Mouse (Mus musculus) heart, postnatal 10 days (tissue): ENCODE measurements around the gene Lrrc3c. TPM values are rescaled to one million over a fixed set of nuclear protein-coding genes. Genes with fewer than 3 reads are reported as not detected.
"Not testable (repeated sequence)": the region's sequence is repeated elsewhere in the genome, so short reads cannot be mapped to it uniquely, and the experiment has no call there.

Experiments
- DNase-seq, 2 experiments: peaks; one replicate each; pipeline ENCODE4 v3.0.0; 2021
- intact Hi-C: fragments of 180-260 bp; cut with DNase I; formaldehyde crosslinking; loops from one replicate; pipeline ENCODE4 v1.15.1; 2025
- total RNA-seq, 2 experiments: library from RNA; stranded (reverse); gene quantifications; 2 replicates each; pipeline ENCODE4 v1.2.3; 2021

The Lrrc3c gene
- total RNA-seq, 2 experiments from 2014 or later: not detected

DNA sequence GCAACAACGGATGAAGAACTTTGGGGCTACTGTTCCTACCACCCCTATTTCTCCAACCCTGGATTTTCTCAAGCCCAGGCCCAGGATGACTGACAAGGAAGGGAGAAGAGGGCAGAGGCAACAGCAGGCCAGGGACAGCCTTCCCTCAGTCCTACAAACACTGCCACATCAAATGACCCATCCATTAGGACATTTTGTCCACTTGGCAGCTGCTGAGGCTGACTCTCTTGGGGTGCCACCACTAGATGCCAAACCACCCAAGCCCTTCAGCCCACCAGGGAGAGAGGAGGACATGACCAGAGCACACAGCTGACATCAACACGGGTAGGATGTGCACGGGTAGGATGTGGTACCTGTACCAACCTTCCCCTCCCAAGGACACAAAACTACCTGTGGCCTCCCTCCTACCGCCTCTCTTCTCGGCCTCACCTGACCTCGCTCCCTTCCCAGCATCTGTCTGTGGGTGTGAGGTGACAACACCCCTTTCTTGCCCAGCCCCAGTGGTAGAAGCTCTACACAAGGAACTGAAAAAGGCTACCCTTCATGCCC lies 13.4 kb upstream of the Lrrc3c start:
- intact Hi-C loops: no loop called here
- no peak for DNase-seq

DNA sequence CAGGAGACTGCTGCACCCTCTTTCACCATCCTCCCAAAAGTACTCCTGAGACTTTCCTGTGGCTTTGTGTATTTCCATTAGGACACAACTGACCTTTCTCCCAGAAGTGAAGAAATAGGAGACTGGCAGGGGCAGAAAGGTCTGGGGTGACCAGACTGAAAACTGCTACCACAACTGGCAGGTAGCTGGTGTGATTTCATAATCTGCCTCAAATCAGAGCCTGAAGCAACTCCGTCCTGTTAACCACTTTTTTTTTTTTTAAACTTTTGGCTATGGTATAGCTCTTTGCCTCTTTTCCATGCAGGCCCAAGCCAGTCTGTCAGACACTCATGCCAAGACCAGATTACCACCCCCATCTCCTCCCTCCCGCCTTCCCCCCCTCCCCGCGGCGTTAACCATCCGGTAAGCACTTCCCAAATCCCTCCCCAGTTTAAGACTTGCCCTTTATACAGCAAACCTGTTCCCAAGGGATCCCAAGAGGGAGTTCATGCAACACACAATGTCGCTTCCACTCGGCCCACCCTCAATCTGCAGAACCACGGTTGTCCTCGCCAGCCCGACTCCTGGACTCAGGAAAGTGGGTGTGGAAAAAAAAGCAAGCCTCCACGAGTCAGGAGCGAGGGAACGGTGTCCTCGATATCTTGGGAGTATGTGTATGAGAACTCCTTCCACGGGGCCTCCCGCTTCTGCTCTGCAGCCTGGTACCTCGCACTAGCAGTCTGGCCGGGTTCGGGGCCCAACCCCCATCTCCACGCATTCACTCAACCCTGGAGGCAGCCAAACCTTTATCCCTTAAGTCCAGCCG lies 11.8 kb upstream of the Lrrc3c start:
- DNase-seq: peak; percentile 58 to 59
- intact Hi-C loops: no loop called here

DNA sequence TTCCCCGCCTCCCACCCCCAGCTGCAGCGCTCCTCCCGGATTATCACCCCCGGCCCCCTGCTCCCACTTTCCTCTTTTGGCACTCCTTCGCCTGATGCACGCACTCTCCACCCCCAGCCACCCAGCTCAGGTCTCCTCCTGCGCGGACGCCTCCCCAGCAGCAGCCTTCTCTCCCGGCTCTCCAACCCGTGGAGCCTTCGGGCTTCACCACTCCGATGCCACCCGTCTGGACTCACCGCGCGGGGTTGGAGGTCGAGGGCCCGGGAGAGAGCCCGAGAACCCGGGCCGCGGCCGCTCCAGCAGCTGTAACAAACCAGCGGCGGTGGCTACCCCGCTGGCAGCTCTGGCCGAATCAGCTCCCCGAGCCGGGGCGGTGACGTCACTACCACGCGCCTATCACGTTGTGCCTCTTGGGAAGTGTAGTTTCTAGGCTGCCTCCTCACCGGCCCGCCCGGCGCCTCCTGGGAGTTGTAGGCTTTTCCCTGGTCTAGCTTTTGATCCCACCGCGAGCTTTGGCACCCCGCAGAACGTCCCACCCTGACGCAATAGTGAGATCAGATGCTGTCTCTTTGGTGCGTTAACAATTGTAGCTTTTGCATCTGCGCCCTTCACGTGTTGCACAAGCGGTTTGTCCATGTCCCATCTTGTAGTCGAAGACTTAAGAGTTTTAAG lies 11.1 kb upstream of the Lrrc3c start, which contains the start of gene Ormdl3:
Ormdl3 (minus strand) TSS at position 477 of the 672 bp plus-strand sequence.
- DNase-seq: peak; percentile 99
- intact Hi-C loops: no loop called here

DNA sequence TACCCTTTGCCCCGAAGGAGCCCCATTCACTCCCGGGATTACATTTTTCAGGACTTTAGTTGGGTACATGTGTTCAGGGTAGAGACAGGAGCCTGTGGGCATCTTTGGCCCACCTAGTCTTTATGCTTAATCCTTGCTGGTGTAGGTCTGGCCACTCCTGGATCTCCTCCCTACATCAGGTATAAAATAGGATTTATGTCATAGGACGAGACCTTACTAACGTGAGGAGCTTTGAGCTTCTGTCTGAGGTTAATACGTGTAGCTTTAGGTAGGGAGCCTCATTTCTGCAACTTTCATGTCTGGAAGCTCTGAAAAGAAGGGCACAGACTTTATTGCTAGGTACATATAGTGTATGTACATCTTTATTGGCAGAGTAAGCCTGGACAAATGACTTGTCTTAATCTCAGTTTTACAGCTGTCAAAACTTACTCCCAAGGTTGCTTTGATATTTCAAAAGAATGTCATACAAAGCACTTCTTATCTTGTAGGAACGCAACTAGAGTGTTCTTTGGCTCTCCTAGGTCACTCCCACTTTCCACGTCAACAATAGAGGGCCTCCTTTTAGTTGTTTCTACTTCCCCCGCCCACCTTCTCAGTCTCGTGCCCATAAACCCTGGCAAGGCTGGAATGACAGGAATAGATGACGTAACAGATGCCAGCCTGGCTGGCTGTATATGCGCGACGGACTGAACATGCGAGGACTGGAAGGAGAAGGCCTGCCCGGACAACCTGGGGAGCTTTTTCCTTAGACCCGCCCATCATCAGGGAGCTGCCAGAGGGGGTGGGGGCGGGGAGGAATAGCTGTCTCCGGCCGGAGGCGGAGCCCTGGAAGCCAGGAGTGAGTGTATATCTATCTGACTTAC lies 10.2 kb upstream of the Lrrc3c start:
- DNase-seq: peak; percentile 87 to 90
- intact Hi-C loops: no loop called here

DNA sequence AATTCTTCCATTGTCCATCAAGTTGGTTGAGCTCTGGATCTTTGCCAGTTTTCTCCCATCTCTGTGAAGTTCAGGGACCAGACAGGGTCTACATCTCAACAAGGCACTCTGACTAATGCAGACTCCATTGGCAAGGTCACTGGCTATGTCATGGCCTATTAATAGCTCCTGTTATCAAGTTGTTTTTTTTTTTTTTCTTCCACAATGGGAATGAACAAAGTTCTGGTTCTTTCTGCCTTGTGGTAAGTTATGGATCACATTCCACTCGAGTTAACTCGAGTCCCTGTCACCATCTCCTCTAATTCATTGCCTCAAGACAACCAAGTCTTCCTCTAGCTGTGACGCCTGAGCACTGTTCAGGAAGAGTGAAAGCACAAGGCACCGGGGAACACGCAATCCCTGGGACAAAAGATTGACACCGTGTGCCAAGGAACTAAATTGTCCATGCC lies 9.2 kb upstream of the Lrrc3c start:
- DNase-seq: peak; percentile 71 to 75
- intact Hi-C loops: no loop called here

DNA sequence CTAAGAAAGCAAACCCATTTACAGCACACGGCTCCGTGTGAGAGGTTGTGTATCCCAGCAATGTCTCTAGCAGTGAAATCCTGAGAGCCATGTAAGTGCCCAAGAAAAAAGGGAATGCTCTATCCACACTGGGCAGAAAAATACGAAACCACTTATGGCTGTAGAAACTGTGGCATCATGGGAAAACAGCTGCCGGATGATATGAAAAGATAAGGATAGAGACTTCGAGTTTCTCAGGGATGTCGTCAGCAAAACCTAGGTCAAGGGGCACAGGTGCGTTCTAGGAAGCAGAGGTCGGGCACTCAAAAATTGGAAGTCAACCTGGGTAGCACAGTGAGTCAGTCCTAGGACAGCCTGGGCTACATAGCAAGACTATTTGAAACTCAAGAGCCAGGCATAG lies 8.8 kb upstream of the Lrrc3c start:
- no peak for DNase-seq
- intact Hi-C loops: no loop called here

DNA sequence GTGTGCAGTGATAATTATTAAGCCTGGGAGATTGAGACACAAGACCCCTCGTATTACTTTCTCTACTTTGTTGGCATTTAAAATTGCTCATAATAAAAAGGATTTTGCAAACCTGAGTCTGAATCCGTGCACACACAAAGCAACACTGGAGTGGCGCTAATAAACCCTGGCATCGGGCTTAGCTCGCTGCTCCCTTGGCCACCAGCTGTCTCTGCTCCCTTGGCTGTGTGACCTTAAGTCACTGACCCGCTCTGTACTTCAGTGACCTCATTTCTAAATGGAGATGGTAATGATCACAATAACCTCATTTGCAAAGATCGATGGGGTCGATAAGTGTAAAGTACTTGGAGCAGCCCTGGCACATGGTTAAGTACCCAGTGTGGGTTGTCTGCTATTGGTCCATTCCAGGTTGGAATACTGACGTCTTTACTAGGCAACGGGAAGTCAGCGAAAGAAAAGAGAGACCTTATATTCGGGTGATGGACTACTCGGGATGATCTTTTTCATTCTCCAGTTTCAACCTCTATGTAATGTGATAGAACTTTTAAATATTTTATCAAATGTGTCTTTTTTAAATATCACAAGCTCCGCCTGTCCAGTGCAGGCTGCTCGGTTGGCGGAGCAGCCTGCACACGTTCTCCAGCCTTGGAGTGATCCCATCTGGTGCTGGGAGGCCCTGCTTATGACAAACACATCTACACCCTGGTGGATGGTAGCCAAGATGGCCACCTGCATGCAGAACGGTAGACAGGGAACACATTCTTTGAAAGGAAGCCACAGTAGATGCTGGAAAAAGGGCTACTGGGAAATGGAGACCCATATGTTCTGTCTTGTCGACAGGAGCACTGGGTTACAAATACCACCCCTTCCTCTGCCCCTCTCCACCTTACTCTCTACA lies 7.3 kb upstream of the Lrrc3c start:
- DNase-seq: no peak
- intact Hi-C loops: no loop called here

DNA sequence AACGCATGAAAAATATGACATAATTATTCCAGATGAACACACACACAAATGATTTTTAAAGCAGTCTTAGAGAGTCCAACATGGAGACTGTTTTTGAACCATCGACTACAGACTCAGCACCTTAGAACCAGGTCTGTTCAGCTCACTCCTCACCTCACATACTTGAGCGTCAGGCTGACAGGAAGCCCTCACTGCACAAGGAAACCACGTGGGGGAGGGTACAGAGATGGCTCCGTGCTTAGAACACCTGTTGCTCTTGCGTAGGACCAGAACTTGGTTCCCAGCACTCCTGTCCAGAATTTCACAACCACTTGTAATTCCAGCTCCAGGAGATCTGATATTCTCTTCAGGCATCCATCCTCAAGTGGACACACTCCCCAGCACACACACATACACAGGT lies 3.1 kb upstream of the Lrrc3c start:
- DNase-seq: no peak
- intact Hi-C loops: loop anchor here (5.0 kb wide), 1 partner anchor 253 kb away; no protein-coding TSS in a partner anchor

DNA sequence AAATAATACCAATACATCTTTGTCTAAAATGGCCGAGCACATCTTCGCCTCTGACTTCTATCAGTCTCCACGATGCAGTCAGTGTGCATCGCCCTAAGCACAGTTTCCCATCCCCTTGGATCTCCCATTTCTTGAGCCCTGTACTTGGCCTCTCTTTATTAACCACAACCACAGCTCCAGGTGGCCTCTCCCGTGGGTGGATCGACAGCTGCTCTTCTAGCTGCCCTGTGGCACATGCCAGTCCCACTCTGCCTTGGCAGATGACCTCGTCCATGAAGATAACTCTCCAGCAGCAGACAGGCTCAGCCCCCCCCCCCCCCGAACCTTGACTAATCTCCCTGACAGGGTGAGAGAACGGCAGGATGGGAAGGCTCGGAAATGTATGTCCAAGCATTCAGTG lies 2.6 kb upstream of the Lrrc3c start:
- intact Hi-C loops: loop anchor here (5.0 kb wide), 1 partner anchor 253 kb away; no protein-coding TSS in a partner anchor
- no peak for DNase-seq

DNA sequence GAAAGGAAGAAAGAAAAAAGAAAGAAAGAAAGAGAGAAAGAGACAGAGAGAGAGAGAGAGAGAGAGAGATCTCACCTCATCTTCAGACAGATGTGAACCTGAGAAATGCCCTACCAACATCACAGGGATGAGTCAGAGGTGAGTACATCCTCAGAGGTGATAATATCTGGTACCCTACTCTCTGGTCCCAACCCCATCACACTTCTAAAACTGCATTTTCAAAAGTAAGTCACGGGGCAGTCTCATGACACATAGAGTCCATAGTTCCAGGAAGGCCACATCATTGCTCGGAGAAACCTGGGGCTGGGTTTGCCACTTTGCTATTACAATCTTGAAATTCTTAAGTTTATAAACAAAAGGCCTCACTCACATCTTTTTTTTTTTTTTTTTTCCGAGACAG lies 2.1 kb upstream of the Lrrc3c start:
- DNase-seq: no peak
- intact Hi-C loops: loop anchor here (5.0 kb wide), 1 partner anchor 254 kb away; no protein-coding TSS in a partner anchor

DNA sequence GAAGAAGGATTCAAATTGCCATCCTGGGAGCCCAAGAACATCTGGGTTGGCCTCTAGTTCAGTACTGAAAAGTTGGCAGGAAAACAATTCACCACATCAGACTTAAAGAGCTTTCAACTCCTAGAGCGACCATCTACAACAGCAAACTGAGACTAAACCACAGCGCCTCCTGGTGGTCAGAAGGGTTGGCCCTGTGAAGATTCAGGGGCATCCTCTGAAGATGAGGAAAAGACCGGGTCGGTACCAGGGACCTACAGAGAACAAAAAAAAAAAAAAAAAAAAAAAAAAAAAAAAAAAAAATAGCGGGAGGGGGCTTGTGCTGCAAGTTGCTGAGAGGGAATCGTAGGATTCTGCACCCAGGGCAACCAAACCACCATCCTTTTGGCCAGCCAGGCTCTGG lies 728 bp upstream of the Lrrc3c start:
- intact Hi-C loops: loop anchor here (1.0 to 5.0 kb wide), 2 partner anchors 42 to 255 kb away; no protein-coding TSS in a partner anchor
- DNase-seq: peak; percentile 57 to 81

DNA sequence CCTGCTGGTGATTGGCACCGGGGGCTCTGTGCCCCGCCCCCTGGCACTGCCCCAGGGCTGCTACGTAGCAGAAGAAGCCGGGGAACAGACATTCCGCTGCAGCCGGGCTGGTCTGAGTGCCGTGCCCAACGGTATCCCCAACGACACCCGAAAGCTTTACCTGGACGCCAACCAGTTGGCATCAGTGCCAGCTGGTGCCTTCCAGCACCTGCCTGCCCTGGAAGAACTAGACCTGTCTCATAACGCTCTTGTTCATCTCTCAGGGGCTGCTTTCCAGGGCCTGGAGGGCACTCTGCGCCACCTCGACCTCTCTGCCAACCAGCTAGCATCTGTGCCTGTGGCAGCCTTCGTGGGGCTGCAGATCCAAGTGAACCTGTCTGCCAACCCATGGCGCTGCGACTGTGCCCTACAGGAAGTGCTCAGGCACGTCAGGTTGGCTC lies 780 bp downstream of the Lrrc3c start:
- intact Hi-C loops: loop anchor here (5.0 kb wide), 1 partner anchor 257 kb away; no protein-coding TSS in a partner anchor
- DNase-seq: no peak

DNA sequence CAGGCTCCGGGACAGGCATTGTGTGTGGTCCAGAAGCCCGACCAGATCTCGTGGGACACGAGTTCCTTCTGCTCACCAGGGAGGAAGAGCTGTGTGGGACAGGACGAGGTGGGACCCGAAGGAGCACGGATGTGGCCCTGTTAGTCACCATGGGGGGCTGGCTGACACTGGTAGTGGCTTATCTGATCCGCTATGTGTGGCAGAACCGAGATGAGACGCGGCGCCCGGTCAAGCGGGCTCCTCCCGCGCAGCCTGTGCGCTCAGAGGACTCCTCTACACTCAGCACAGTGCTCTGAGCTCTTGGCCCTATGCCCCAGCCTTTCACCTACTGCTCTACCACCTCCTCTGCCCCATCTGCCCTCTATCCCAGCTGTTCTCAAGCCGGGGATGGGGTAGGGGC lies 1.2 kb downstream of the Lrrc3c start:
- no peak for DNase-seq
- intact Hi-C loops: loop anchor here (5.0 kb wide), 1 partner anchor 257 kb away; no protein-coding TSS in a partner anchor

DNA sequence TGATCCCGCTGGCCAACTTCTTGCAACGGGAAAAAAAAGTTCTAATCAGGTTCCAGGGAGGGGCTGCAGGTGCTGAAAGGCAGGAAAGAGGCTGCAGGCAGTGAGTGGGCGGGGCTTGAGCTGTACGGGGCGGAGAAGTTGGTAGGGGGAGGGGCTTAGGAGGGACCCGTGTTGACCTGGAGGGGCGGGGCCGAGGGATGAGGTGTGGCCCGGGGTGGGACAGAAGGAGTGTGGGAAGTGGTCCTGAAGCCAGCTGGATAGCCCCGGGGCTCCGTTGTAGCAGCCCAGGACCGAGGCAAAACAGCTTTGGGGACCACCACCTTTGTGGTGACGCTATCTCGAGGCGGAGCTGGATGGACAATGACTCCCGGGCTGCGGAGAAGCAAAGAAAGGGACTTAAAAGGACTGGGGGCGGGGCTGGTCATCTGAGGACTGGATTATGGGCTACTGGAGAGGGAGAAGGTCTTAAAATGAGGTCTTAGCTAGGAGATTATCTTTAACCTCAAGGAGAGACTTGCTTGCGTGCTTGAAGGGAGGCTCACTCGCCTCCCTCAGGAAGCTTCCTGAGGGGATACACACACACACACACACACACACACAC lies 4.1 kb downstream of the Lrrc3c start:
- intact Hi-C loops: no loop called here
- no peak for DNase-seq

DNA sequence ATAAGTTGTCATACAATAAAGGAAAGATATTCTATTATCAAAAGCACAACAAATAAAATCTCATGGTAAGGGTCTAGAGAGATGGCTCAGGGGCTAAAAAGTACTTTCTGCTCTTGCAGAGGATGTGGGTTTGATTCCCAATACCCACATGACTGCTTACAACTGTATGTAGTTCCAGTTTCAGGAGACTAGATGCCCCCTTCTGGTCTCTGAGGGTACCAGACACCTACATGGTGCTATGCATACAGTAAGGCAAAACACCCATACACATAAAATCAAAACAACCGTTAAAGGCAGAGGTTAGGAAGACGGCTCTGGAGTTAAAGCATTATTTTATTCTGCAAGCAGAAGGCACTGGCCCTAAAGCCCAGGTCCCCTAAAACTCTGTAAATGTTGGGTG lies 5.9 kb downstream of the Lrrc3c start:
- intact Hi-C loops: no loop called here
- DNase-seq: no peak

DNA sequence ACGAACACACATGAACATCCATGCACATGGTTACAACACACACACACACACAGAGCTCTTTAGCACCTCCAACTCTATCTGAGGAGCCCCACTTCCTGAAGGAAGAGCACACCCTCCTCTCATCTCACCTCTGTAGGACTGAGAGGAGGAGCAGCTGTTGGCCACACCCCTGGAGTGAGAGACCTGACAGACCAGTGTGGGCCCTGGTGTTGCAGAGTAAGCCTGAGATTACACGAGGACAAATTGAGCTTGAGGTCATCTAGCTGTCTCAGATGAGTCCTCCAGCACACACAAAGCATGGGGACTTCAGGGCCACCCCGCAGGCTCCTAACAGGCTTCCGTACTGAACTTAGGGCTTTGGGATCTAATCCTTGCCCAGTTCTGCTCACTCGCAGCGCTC lies 6.8 kb downstream of the Lrrc3c start:
- intact Hi-C loops: loop anchor here (5.0 kb wide), 1 partner anchor 72 kb away; no protein-coding TSS in a partner anchor
- DNase-seq: not testable (repeated sequence)

DNA sequence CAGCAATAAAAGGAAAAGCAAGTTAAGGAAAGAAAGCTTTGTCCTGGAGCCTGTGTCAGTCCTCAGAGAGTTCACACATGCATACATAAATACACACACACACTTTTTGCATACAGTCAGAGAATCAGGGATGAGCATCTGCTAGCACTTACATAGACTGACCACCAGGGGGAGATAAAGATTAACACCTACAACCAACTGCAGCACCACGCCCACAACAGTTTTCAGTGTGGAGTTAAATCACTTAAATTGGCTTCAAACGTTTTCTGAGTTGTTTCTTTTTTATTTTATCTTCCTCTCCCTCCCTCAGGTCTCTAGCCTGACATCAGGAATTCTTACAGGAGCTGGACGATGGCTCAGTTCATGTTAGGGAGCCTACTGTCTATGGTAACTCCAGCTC lies 8.7 kb downstream of the Lrrc3c start:
- peak; percentile 53 to 59 for DNase-seq
- intact Hi-C loops: loop anchor here (1.0 to 5.0 kb wide), 3 partner anchors 31 to 71 kb away; no protein-coding TSS in a partner anchor

DNA sequence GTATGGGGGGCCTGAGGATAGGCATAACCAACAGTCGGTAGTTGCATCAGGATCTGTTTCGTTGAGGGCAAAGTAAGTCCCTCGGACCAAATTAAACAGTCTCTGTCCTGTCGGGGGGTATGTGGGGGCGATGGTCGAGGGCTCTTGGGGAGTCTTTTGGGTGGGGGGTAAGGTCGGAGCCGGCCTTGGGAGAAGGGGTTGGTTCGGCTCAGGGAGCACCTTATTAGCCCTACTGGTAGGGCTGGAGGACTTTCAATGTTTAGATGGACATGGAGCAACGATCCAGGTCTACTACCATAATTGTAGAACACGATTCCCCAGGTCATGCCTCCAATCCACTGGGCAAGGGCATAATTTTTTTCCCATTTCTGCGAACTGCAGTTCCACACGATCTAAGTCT lies 22.7 kb downstream of the Lrrc3c start:
- no peak for DNase-seq
- intact Hi-C loops: no loop called here

DNA sequence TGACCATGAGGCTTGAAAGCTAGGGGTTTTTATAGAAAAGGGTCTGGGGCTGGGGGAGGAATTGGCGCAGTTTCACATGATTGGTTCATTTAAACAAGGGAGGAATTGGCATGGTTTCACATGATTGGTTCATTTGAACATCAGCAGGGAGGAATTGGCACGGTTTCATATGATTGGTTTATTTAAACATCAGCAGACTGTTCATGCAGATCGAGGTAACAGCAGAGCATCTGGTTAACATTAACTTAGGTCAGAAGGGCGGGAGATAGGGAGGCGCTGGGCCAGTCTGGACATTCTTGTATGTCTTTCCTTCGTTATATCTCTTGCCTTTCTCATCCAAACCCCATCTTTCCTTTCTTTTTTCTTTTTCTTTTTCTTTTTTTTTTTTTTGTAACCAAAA lies 25.9 kb downstream of the Lrrc3c start:
- DNase-seq, intact Hi-C loops: not testable (repeated sequence)
